Mouse (Mus musculus) C2C12 (cell line): ENCODE results near the gene Txnrd3. TPM values are rescaled to one million over a fixed set of nuclear protein-coding genes. Genes with fewer than 3 reads are reported as not detected.

Experiments used
- H3K27me3 ChIP-seq: one replicate; pipeline ENCODE4 v1.6.1; 2011; ENCODE audit not compliant: control insufficient read depth, insufficient read depth, insufficient read length
- H3K36me3 ChIP-seq: one replicate; pipeline ENCODE4 v1.6.1; 2011; ENCODE audit not compliant: control insufficient read depth, insufficient read depth
- H3K4me3 ChIP-seq: one replicate; pipeline ENCODE4 v1.5.1; 2011; ENCODE audit warnings: mild to moderate bottlenecking, control low read depth; ENCODE audit not compliant: poor library complexity, insufficient read depth, severe bottlenecking
- H3K79me2 ChIP-seq: one replicate; pipeline ENCODE4 v1.6.1; 2011; ENCODE audit not compliant: control insufficient read depth, insufficient read depth
- H3K79me3 ChIP-seq: one replicate; pipeline ENCODE4 v1.6.1; 2011; ENCODE audit warnings: low read depth, control low read depth
- H3ac ChIP-seq: one replicate; pipeline ENCODE3; 2011; ENCODE audit warnings: low read depth; ENCODE audit not compliant: control insufficient read depth, insufficient read length
- CEBPB ChIP-seq: IDR thresholded peaks from one replicate; pipeline ENCODE4 v1.6.1; 2011; ENCODE audit warnings: low read depth, mild to moderate bottlenecking, control low read depth, moderate library complexity
- CTCF ChIP-seq: IDR thresholded peaks from one replicate; pipeline ENCODE4 v1.5.1; 2011; ENCODE audit not compliant: control insufficient read depth, insufficient read depth, insufficient read length
- FOSL1 ChIP-seq: IDR thresholded peaks from one replicate; pipeline ENCODE4 v1.8.0; 2011; ENCODE audit warnings: mild to moderate bottlenecking, low read length; ENCODE audit not compliant: poor library complexity, insufficient read depth, severe bottlenecking
- MAX ChIP-seq: IDR thresholded peaks from one replicate; pipeline ENCODE4 v1.6.1; 2011; ENCODE audit warnings: mild to moderate bottlenecking, control low read depth
- MYOD1 ChIP-seq: IDR thresholded peaks from one replicate; pipeline ENCODE4 v1.6.1; 2011; ENCODE audit warnings: low read depth; ENCODE audit not compliant: control insufficient read depth, insufficient read length
- MYOG ChIP-seq: IDR thresholded peaks from one replicate; pipeline ENCODE4 v1.6.1; 2011; ENCODE audit not compliant: control insufficient read depth, insufficient read length; ENCODE audit errors: extremely low read depth
- USF1 ChIP-seq: IDR thresholded peaks from one replicate; pipeline ENCODE4 v1.6.1; 2011; ENCODE audit warnings: low read depth, mild to moderate bottlenecking, control low read depth, moderate library complexity
- long read RNA-seq, 2 experiments: library from polyadenylated mRNA; unstranded; transcript quantifications; one replicate each; pipeline ENCODE4 v2.0.0; 2019 to 2020
- polyA plus RNA-seq: library from polyadenylated mRNA; unstranded; fragments of >200 nt; fragmentation: generic; extraction: Trizol; gene quantifications from one replicate; pipeline ENCODE4 v1.2.1, GENCODE M21; 2012; ENCODE audit warnings: missing spikeins

Txnrd3 gene
- 5.7 TPM for polyA plus RNA-seq
- long read RNA-seq, experiment 1, partial matches to known transcripts = 2 of 6 reads
- long read RNA-seq, experiment 1, other reads (novel, unspliced or antisense) = 1 of 6 reads
- long read RNA-seq, experiment 2, transcript Txnrd3-201 (16 exons, 2,836 nt) = major isoform, 114 of 121 reads
- long read RNA-seq, experiment 2, partial matches to known transcripts = 0 of 121 reads
- long read RNA-seq, experiment 2, other reads (novel, unspliced or antisense) = 7 of 121 reads

GRCm38 (mm10) chr6:89643798-89644270 lies at the start of gene Txnrd3:
Gene Txnrd3, plus strand, starts transcription at chr6:89643988.
- Histone ChIP-seq H3K4me3 (peak within 1 kb of the TSS; percentile 31), H3K36me3 (no peaks in the 10 kb centered on the region), H3K79me2 (no peaks in the 10 kb centered on the region), H3ac (peak within 1 kb of the TSS; percentile 61), H3K79me3 (no peaks in the 10 kb centered on the region), H3K27me3 (no peaks in the 10 kb centered on the region)
- no peak for TF ChIP-seq FOSL1
- no peak for TF ChIP-seq MAX
- TF ChIP-seq CEBPB = no peak
- no peak for TF ChIP-seq MYOD1
- no peak for TF ChIP-seq MYOG
- TF ChIP-seq USF1 = no peak
- no peak for TF ChIP-seq CTCF

- Histone ChIP-seq H3K4me3 (peak within 1 kb of the TSS; percentile 42), H3K36me3 (no peaks in the 10 kb centered on the region), H3K79me2 (no peaks in the 10 kb centered on the region), H3K79me3 (no peaks in the 10 kb centered on the region), H3ac (peak within 1 kb of the TSS; percentile 64), H3K27me3 (no peaks in the 10 kb centered on the region)
- TF ChIP-seq CTCF (no peak), MYOD1 (no peak), USF1 (no peak), MYOG (no peak), FOSL1 (no peak), MAX (peak; percentile 26), CEBPB (no peak)
Observed at GRCm38 (mm10) chr6:89595018-89595776, 48.6 kb upstream of the Txnrd3 start, which contains the start of gene Chchd6. Gene Chchd6, minus strand, starts transcription at chr6:89595652.

GRCm38 (mm10) chr6:89595777-89596146 lies 48.0 kb upstream of the Txnrd3 start:
- no peaks in the 10 kb centered on the region for H3K36me3 ChIP-seq
- no peak for TF ChIP-seq USF1
- TF ChIP-seq MYOG = no peak
- no peak for TF ChIP-seq CTCF
- no peak for TF ChIP-seq CEBPB
- no peak for TF ChIP-seq FOSL1
- no peak for TF ChIP-seq MYOD1
- no peak for TF ChIP-seq MAX
- H3K79me2 ChIP-seq = no peaks in the 10 kb centered on the region
- no peaks in the 10 kb centered on the region for H3K79me3 ChIP-seq
- no peak overlapping the region for H3K4me3 ChIP-seq
- no peaks in the 10 kb centered on the region for H3K27me3 ChIP-seq
- H3ac ChIP-seq = no peak overlapping the region

GRCm38 (mm10) chr6:89596510-89596909 lies 47.3 kb upstream of the Txnrd3 start:
- no peak overlapping the region for H3K4me3 ChIP-seq

GRCm38 (mm10) chr6:89606096-89606495 lies 37.7 kb upstream of the Txnrd3 start:
- Histone ChIP-seq H3K27me3 (no peaks in the 10 kb centered on the region), H3K79me3 (no peaks in the 10 kb centered on the region), H3ac (no peak overlapping the region), H3K4me3 (no peak overlapping the region), H3K79me2 (no peaks in the 10 kb centered on the region), H3K36me3 (no peaks in the 10 kb centered on the region)
- TF ChIP-seq USF1 (peak; percentile 9), CTCF (no peak)

More at GRCm38 (mm10) chr6:89596510-89596909, 47.3 kb upstream of the Txnrd3 start:
- no peak overlapping the region for H3ac ChIP-seq
- H3K36me3 ChIP-seq = no peaks in the 10 kb centered on the region
- H3K79me3 ChIP-seq = no peaks in the 10 kb centered on the region
- no peaks in the 10 kb centered on the region for H3K27me3 ChIP-seq
- no peaks in the 10 kb centered on the region for H3K79me2 ChIP-seq
- no peak for TF ChIP-seq CEBPB
- TF ChIP-seq MYOG = no peak
- TF ChIP-seq USF1 = no peak
- no peak for TF ChIP-seq MYOD1
- no peak for TF ChIP-seq CTCF
- TF ChIP-seq MAX = no peak
- no peak for TF ChIP-seq FOSL1
